Mouse (Mus musculus) ES-Bruce4 (cell line): Measurements from ENCODE around the gene Armc6.

ENCODE experiments used
- CTCF ChIP-seq: IDR thresholded peaks from one replicate; pipeline ENCODE4 v1.8.1; 2011; ENCODE audit warnings: low read depth, low read length
- POLR2A ChIP-seq: IDR thresholded peaks from one replicate; pipeline ENCODE4 v1.8.1; 2011; ENCODE audit warnings: low read length; ENCODE audit not compliant: insufficient read depth

DNA sequence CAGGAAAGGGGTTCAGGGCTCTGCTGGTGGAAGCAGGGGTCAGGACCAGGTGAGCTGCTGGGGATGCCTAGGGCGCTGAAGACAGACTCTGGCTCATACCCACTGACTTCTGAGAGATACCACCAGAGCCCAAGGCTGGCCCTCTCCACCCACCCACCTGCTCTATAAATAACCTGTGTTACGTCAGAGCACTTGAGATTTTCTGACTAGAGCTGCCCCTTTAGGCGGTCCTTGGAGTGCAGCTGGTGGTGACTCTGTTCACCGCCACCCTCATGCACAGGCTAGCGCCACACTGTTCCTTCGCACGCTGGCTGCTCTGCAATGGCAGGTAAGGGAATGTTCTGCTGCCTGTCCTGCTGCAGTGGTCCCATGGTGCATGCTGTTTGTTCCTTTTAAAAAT lies 60.2 kb downstream of the Armc6 start:
- TF ChIP-seq CTCF, result no peak
- no peak for TF ChIP-seq POLR2A
